Mouse (Mus musculus): ENCODE results near the gene Snw1.
A peak's percentile ranks its signal among the peaks of the same experiment; 100 is the strongest.
"Not testable (repeated sequence)": the region's sequence is repeated elsewhere in the genome, so short reads cannot be mapped to it uniquely, and the experiment has no call there.

Gene Snw1

GRCm38 (mm10) chr12:87471964-87472786, at the start of gene Snw1:
Gene Snw1, minus strand, starts transcription at chr12:87472274.
- DNase-seq (ENCODE audit: low spot score in 2 of 2), result peak; percentile 87 to 91

DNA sequence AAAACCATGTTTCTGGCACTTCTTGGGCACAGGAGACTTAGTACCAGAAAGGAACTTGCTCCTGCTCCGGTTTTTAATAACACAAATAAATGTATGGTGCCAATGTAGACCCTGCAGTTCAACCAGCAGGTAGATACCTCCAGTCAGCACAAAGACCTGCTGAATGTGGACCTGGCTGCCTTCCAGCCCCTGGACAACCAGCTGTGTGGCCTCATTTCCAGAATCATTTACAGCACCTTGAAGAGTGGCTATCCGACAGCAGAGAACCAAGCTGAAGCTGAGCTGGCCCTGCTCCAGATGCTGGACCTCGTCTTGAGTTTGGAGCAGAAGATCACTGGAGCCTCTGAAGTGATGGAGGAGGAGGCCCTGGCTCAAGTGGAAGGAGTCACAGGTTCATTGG, 47.5 kb upstream of the Snw1 start:
- DNase-seq (ENCODE audit: low spot score in 2 of 2), result not testable (repeated sequence)

GRCm38 (mm10) chr12:87514016-87514415, 41.9 kb upstream of the Snw1 start, which contains the start of gene Gm8300:
Gene Gm8300, plus strand, starts transcription at chr12:87514316.
- not testable (repeated sequence) for DNase-seq (ENCODE audit: low spot score in 2 of 2)

GRCm38 (mm10) chr12:87494421-87494820, 22.3 kb upstream of the Snw1 start, which contains the start of gene Gm5788:
Gene Gm5788, plus strand, starts transcription at chr12:87494721.
- DNase-seq (ENCODE audit: low spot score in 2 of 2), result not testable (repeated sequence)

DNA sequence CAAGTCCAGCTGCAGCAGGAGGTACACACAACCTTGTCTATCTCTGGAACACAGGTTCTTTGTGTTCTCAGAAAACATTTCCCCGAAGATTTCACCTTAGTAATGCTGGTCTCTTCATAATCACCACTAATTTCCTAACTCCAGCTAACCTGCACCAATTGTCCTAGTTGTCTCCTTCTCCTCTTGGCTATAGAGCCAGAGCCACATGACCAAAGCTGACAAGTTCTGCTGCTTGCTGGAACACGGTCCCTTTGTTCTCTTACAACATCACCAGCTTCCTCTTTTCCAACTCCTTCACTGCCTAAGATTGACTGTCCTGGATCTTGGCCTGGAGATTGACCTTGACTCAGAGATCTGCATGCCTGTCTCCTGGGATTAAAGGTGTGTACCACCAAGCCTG, 16.6 kb upstream of the Snw1 start:
- DNase-seq (ENCODE audit: low spot score in 2 of 2), result not testable (repeated sequence)

- DNase-seq (ENCODE audit: low spot score in 2 of 2), result not testable (repeated sequence)
Observed at GRCm38 (mm10) chr12:87482482-87482881, 10.4 kb upstream of the Snw1 start.

GRCm38 (mm10) chr12:87474756-87475155, 2.7 kb upstream of the Snw1 start:
- no peak for DNase-seq (ENCODE audit: low spot score in 2 of 2)

GRCm38 (mm10) chr12:87471421-87471963, 582 bp downstream of the Snw1 start:
- DNase-seq (ENCODE audit: low spot score in 2 of 2), result no peak

- no peak for DNase-seq (ENCODE audit: low spot score in 2 of 2)
Observed at GRCm38 (mm10) chr12:87470263-87471136, 1.6 kb downstream of the Snw1 start.

GRCm38 (mm10) chr12:87464678-87465297, 7.3 kb downstream of the Snw1 start:
- DNase-seq (ENCODE audit: low spot score in 2 of 2), result no peak

DNA sequence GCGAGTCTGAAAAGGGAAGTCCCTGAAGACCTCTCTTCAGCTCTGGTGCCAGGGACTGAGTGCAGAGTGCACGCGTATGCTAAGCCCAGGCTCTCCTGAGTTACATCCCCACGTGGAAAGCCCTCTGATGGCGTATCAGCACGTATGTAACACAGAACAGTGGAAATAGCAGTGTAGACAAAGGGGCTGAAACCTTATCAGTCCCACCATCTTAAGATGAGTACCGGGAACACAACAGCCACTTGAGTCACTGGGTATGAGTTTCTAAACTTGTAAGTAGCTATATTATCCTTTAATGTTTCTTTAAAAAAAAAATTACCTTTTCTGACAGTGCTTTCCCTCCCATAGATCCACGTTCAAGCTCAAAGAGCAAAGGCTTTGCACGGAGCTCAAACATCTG, 22.6 kb downstream of the Snw1 start:
- no peak for DNase-seq (ENCODE audit: low spot score in 2 of 2)

DNA sequence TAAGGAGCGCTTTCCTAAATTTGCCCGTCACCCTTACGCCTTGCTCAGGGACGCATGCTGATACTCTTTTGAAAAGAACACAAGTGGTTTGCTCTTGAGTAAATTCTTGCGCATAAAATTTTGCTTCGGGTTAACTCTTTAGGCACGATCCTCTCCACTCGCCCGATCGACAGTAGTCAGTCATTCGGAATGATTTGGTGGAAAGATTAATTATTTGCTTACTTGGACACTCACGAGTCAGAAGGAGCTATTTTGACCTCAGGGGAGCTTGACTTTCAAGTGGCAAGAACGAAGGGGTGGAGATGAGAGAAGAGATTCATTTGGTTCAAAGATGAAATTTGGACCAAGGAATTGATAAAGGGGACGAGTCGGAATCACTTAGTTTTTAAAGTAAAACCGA, 27.9 kb downstream of the Snw1 start:
- DNase-seq (ENCODE audit: low spot score in 2 of 2), result no peak

GRCm38 (mm10) chr12:87443700-87444122, 28.4 kb downstream of the Snw1 start, which contains the start of the genes Slirp and Alkbh1:
Gene Slirp, plus strand, starts transcription at chr12:87443896.
Gene Alkbh1, minus strand, starts transcription at chr12:87444017.
- peak; percentile 77 to 85 for DNase-seq (ENCODE audit: low spot score in 2 of 2)

- DNase-seq (ENCODE audit: low spot score in 2 of 2), result no peak
Observed at GRCm38 (mm10) chr12:87443115-87443699, 28.9 kb downstream of the Snw1 start.

- no peak for DNase-seq (ENCODE audit: low spot score in 2 of 2)
Observed at GRCm38 (mm10) chr12:87442177-87443114, 29.6 kb downstream of the Snw1 start.

DNA sequence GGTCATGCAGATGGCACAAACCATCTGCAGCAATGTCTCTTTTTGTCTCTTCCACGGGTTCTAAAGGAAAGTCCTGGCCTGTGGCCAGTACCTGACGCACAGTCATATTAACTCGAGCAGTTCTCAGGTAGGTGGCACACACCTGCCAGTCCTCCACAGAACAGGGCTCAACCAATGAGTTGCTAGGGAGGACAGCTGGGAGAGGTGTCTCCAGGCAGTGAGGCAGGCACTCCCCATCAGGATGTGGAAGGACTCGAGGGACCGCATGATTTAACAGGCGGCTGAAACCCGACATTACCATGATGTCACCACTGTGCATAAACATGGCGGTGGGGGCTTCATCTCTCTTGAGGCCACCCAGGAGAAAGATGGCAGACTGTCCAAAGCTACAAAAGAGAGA, 43.2 kb downstream of the Snw1 start:
- no peak for DNase-seq (ENCODE audit: low spot score in 2 of 2)

GRCm38 (mm10) chr12:87428295-87428694, 43.8 kb downstream of the Snw1 start:
- no peak for DNase-seq (ENCODE audit: low spot score in 2 of 2)

DNA sequence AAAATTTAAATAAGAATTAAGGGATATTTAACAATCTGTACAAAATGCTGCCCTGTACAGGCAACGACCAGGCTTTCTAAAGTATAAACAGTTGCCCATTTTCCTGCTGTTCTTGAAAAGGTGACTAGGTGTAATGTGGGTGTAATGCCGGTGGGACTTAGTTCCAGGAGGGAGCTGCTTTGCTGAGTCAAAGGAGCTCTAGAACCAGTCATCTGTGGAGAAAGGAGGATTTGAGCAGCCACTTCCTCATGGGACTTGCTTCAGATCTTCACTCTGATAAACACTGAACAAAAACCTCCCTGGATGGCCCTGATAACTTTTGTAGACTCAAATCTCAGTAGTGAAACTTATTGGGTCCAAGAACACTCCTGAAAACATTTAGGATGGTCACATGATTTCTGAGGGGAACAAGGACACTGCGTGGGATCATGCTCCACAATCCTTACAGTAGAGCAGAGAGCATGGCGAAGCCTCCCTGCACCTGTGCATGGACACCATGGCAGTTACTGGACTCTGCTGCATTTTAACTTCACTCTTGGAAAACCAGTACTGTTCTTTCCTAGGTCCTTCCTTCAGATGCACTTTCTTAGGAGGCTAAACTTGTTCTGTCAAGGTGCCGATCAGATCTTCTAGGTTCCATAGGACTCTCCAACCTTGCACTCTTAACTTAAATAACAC, 45.6 kb downstream of the Snw1 start:
- no peak for DNase-seq (ENCODE audit: low spot score in 2 of 2)

GRCm38 (mm10) chr12:87424516-87424915, 47.6 kb downstream of the Snw1 start:
- no peak for DNase-seq (ENCODE audit: low spot score in 2 of 2)

Measured in thymus, postnatal 10 days (tissue).